Mouse (Mus musculus) thymus, adult 2 months (tissue): ENCODE data around the gene Bax.

Experiments used
- CTCF ChIP-seq: fragments of 200-500 bp; IDR thresholded peaks from 2 replicates; pipeline ENCODE4 v1.5.1; 2012; ENCODE audit warnings: mild to moderate bottlenecking, control low read depth, low read length, moderate library complexity, borderline replicate concordance; ENCODE audit not compliant: control insufficient read depth, poor library complexity, insufficient read depth; ENCODE audit errors: extremely low read depth
- POLR2A ChIP-seq: fragments of 200-500 bp; IDR thresholded peaks from 2 replicates; pipeline ENCODE4 v1.6.1; 2012; ENCODE audit warnings: mild to moderate bottlenecking, low read length, control low read depth, moderate library complexity; ENCODE audit not compliant: control insufficient read depth, poor library complexity, insufficient read depth; ENCODE audit errors: extremely low read depth

- TF ChIP-seq POLR2A (no peak), CTCF (no peak)
Measured at GRCm38 (mm10) chr7:45446589-45446988, 20.1 kb downstream of the Bax start.
